Mouse (Mus musculus): ENCODE measurements around the gene Aagab. TPM values are rescaled to one million over a fixed set of nuclear protein-coding genes. Genes with fewer than 3 reads are reported as not detected.
A peak's percentile ranks its signal among the peaks of the same experiment; 100 is the strongest.

The Aagab gene
- total and polyA plus RNA-seq, 3 experiments: 16.1 to 27.4 TPM; not detected in 1

DNA sequence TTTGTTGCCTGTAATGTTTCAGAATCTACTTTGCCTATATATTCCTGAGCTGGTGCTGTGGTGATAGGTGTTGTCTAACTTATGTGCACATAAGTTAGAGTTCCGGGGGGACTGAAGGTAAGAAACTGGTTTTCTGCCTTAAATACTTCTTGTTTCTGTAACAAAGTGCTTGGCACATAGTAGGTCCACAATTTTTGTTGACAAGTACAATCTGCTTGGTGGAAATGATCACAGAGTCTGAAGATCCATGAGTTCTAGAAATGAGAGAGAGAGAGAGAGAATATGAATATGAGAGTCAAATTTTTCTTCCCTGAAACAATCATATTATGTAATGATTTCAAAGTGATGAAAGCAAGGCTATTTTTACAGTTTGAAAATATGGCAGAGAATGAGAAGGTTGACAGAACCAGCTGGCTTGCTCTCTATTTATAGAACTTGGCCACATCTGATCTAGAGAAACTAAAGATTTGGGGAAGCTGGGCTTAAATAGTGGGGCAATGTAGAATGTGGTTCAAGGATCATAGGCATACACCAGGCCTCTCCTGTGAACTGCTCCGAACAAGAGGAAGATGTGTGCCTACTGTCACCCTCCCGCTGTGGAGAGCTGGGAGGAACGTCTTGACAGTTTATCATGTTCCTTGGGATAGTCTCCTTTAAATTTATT, 39.7 kb downstream of the Aagab start:
- H3K27ac ChIP-seq (ENCODE audit: control insufficient read depth, low read depth, low read length): no peak overlapping the region
- no peaks in the 10 kb centered on the region for H3K79me2 ChIP-seq (ENCODE audit: control insufficient read depth, insufficient read depth, low read length, poor library complexity)
- no peaks in the 10 kb centered on the region for H3K4me1 ChIP-seq (ENCODE audit: control insufficient read depth in 1 of 2, insufficient read depth in 2 of 2, low read length in 2 of 2)
- no peaks in the 10 kb centered on the region for H3K9me3 ChIP-seq (replicated peaks; ENCODE audit: insufficient read depth, low read length)
- no peak for DNase-seq (ENCODE audit: low read depth, low spot score)
- no peak overlapping the region for H3K4me3 ChIP-seq (ENCODE audit: control insufficient read depth in 1 of 2, insufficient read depth in 1 of 2, low read depth in 2 of 2, low read length in 2 of 2)
- H3K36me3 ChIP-seq (ENCODE audit: control insufficient read depth in 1 of 2, insufficient read depth in 2 of 2, low read length in 2 of 2): no peaks in the 10 kb centered on the region; a peak in 1 of 4 replicates
- peak; percentile 95 for TF ChIP-seq ZKSCAN1 (IDR thresholded peaks at IDR 0.05; ENCODE audit: low read depth, low read length)
- no peak for TF ChIP-seq SMC3 (IDR thresholded peaks at IDR 0.05; ENCODE audit: low read depth, low read length)
- no peaks in the 10 kb centered on the region for H3K27me3 ChIP-seq (ENCODE audit: control insufficient read depth in 1 of 2, insufficient read depth in 2 of 2, low read length in 2 of 2)
- no peak overlapping the region for H3K9ac ChIP-seq (ENCODE audit: control insufficient read depth, low read depth, low read length, poor library complexity, severe bottlenecking)

DNA sequence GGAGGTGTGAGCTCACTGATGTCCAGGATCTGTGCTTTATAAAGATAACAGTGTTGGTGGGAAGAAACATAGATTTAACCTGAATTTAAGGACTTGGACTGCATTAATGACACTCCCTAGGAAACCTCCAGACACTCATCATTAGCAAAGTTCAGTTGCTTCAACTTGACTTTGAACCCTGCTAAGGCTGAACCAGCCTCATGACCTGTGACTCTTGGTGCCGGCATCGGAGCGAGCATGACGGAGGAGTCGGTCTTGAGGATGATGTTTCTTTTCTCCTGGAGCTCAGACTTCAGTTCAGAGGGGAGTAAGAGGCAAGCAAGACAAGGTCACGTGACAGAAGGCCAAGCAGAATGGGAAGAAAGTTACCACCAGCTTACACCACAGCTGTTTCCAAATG, 41.6 kb downstream of the Aagab start:
- Histone ChIP-seq H3K27ac (ENCODE audit: control insufficient read depth, low read depth, low read length) (no peak overlapping the region), H3K27me3 (ENCODE audit: control insufficient read depth in 1 of 2, insufficient read depth in 2 of 2, low read length in 2 of 2) (no peaks in the 10 kb centered on the region), H3K79me2 (ENCODE audit: control insufficient read depth, insufficient read depth, low read length, poor library complexity) (no peaks in the 10 kb centered on the region), H3K36me3 (ENCODE audit: control insufficient read depth in 1 of 2, insufficient read depth in 2 of 2, low read length in 2 of 2) (no peaks in the 10 kb centered on the region), H3K9ac (ENCODE audit: control insufficient read depth, low read depth, low read length, poor library complexity, severe bottlenecking) (no peak overlapping the region), H3K4me3 (ENCODE audit: control insufficient read depth in 1 of 2, insufficient read depth in 1 of 2, low read depth in 2 of 2, low read length in 2 of 2) (no peak overlapping the region), H3K9me3 (replicated peaks; ENCODE audit: insufficient read depth, low read length) (no peaks in the 10 kb centered on the region), H3K4me1 (ENCODE audit: control insufficient read depth in 1 of 2, insufficient read depth in 2 of 2, low read length in 2 of 2) (no peaks in the 10 kb centered on the region)
- DNase-seq (ENCODE audit: low read depth, low spot score): no peak
- TF ChIP-seq MYB (IDR thresholded peaks at IDR 0.05; ENCODE audit: low read depth, low read length): no peak
- TF ChIP-seq SIN3A (IDR thresholded peaks at IDR 0.05; ENCODE audit: low read length): no peak
- TF ChIP-seq POLR2AphosphoS2 (IDR thresholded peaks at IDR 0.05; ENCODE audit: low read length): no peak
- no peak for TF ChIP-seq NELFE (IDR thresholded peaks at IDR 0.05; ENCODE audit: low read depth, low read length)
- TF ChIP-seq ELF1 (IDR thresholded peaks at IDR 0.05; ENCODE audit: low read depth, low read length): no peak
- no peak for TF ChIP-seq RCOR1 (IDR thresholded peaks at IDR 0.05; ENCODE audit: low read depth, low read length)
- TF ChIP-seq RAD21 (IDR thresholded peaks at IDR 0.05; ENCODE audit: low read depth, low read length): no peak
- no peak for TF ChIP-seq CHD2 (IDR thresholded peaks at IDR 0.05; ENCODE audit: low read length)
- TF ChIP-seq ETS1 (IDR thresholded peaks at IDR 0.05; ENCODE audit: low read depth, low read length): no peak
- no peak for TF ChIP-seq MAZ (IDR thresholded peaks at IDR 0.05; ENCODE audit: low read depth, low read length)
- no peak for TF ChIP-seq NRF1 (IDR thresholded peaks at IDR 0.05; ENCODE audit: insufficient read depth, low read depth, low read length, poor library complexity, severe bottlenecking)
- no peak for TF ChIP-seq USF2 (IDR thresholded peaks at IDR 0.05; ENCODE audit: borderline replicate concordance in 1 of 2, insufficient read depth in 1 of 2, low read depth in 1 of 2, low read length in 2 of 2)
- no peak for TF ChIP-seq SMC3 (IDR thresholded peaks at IDR 0.05; ENCODE audit: low read depth, low read length)
- no peak for TF ChIP-seq JUND (IDR thresholded peaks at IDR 0.05; ENCODE audit: low read depth, low read length)
- TF ChIP-seq CTCF (IDR thresholded peaks at IDR 0.05 in 2 of 3, conservative IDR thresholded peaks at IDR 0.05 in 1 of 3; ENCODE audit: control insufficient read depth in 1 of 3, insufficient read depth in 1 of 3, low read depth in 2 of 3, low read length in 3 of 3, poor library complexity in 1 of 3, severe bottlenecking in 1 of 3): no peak
